Mouse (Mus musculus): ENCODE results near the gene Sema6b.
"Not testable (repeated sequence)": the region's sequence is repeated elsewhere in the genome, so short reads cannot be mapped to it uniquely, and the experiment has no call there.

The Sema6b gene

DNA sequence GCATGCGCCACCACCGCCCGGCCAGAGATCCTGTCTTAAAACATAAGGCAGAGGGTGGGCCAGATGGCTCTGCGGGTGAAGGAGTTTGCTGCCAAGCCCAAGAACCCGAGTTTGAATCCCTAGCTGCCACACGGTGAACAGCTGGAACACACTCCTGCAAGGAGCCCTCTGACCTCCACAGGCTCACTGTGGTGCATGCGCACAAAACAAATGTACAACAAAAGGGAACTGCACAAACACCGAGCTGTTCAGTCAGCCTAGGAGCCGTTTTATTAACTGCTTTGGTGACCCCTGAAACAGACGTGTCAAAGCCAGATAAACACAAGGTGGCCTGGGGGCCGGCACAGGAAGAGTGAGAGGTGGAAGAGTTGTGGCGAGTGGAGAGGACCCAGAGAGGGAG lies 20.7 kb downstream of the Sema6b start:
- no peak for DNase-seq (ENCODE audit: low read depth, low spot score)

DNA sequence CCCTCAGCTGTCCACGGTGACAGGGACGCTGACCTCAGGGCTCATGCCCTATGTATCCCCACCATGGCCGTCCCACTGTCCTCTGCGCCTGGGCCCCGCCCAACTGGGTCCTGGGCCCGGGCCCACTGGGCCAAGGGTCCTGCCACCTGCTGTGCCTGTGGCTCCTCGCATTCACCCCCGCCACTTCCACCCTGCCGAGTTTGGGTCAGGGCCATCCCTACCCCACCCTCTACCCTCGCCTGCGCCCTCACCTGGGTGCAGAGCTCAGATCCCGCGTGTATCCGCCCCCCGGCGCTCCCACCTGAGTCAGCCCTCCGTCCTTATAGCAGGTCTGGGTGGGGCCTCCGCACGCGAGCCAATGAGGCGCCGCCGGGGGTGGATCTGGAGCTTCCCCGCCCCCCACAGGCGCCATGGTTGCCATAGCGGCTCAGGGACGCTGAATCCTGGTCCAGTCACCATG lies 22.9 kb downstream of the Sema6b start, which contains the start of gene Plin5:
Gene Plin5 (minus strand): TSS at position 346 of the 460 bp plus-strand sequence.
- no peak for DNase-seq (ENCODE audit: low read depth, low spot score)

DNA sequence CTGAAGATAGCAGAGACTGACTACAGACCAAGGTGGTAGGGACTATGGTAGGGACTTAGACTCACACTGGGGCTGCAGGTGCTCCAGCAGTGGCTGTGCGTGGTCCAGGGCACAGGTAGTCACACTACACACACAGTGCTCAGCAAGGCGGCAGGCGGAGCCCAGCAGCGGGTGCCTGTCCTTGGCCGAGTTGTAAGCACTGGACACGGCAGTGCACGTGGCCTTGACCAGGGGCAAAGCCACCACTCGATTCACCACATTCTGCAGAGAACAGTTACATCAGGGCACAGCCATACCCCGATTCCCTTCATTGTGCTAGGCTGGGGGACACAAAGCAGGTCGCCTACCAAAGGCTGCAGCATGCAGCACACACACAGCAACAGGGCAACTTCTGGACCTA lies 23.9 kb downstream of the Sema6b start:
- DNase-seq (ENCODE audit: low read depth, low spot score): no peak

DNA sequence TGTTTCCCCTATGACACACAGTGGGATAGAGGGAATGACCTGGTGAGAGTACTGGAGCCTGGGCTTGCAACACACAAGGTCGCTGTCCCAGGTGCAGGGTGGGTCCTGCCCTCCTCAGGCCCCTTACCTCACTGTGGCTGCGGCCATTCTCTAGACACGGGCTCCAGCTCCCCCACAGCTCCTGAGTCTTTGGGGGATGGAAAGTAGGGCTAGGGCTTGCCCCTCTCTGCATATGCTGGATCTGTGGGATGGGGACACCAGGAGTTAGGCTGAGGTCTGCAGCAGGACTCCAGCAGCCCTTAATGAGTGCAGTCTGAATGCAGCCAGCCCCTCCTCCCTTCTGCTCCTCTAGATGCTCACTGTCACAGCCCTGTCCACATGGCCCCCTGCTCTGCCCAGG lies 27.4 kb downstream of the Sema6b start:
- no peak for DNase-seq (ENCODE audit: low read depth, low spot score)

DNA sequence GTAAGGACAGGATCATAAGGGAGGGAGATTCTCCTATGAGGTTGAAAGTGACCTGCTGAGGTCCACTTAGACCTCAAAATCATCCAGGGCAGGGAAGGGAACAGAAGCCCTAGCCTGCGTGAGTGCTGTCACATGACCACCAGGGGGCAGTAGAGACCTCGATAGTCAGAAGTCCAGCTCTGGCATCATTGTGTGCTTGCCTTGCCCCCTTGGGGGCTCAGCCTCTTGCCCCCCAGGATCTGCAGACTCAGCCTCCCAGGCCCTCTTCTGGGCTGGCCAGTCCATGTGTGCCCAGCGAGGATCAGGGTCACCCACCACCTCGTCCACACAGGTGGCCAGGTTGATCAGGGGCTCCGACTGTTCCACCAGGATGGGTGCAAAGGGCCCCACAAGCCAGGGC lies 28.3 kb downstream of the Sema6b start:
- peak; percentile 77 for DNase-seq (ENCODE audit: low read depth, low spot score)

DNA sequence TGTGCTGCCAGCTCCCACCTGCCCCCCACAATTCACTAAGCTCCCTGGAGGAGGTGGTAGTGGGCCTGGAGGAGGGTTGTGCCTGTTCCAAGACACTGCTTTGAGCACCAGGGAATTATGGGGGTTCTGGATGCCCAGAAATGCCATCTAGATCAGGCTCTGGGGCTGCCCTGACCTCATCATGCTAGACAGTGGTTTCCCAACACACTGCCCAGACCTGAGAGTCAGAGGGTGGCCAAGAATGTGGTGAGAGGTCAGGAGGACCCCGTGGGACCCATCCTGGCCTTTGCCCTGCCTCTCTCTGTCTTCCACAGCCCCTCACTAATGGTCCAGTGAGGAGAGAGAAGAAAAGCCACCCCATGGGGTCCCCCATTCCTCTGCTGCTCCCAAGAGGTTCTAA lies 29.1 kb downstream of the Sema6b start:
- DNase-seq (ENCODE audit: low read depth, low spot score): no peak

DNA sequence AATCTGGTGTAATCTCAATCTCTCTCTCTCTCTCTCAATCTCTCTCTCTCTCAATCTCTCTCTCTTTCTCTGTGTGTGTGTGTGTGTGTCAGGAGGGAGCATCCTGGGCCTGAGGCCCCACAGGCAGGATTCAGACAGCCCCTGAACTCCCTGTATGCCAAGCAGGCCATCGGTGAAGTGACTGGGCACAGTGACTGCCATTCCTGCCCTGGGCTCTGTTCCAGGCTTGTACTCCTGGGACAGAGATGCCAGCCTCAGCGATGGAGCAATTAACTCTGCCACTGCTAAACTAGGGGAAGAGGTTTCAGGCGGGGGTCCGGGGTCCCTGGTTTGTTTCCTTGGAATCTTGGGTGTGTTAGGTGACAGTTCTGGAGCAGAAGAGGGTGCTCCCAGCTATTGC lies 29.6 kb downstream of the Sema6b start:
- peak; percentile 77 for DNase-seq (ENCODE audit: low read depth, low spot score)

DNA sequence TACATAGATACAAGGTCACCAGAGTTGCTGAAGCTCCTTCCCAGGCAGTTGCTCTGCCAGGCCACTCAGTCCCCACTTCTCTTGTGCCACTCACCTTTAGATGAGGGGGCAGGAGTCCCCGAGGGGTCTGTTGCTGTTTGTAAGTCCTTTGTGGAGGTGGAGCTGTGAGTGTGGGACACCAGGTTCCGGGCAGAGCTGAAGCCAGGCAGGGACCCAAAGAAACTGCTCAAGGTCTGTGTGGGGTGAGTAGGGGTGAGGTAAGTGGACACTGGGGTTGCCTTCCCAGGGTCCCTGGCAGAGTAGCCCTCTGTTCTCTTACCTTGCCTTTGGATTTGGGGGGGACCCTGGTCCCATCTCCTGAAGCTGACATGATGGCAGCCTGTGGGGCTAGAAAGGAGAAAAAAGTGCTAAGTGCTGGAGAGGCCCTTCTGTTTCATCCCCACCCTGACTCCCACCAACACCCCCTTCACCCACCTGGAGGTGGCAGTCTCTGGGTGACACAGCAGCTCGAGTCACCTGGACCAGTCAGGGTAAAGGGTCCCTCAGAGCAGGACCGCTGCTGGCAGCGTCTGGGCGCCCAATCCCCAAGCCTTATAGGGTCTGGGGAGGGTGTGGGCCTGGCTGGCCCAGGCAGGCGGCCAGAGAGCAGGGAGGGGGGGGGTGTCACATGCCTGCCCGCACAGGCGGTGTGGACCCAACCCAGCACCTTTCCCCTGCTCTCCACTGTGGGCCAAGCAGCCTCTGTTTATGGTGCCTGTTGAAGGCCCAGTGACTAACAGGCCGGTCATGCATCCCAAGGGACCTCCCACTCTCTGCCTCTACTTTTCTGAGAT lies 30.7 kb downstream of the Sema6b start, which contains the start of gene Plin4:
Gene Plin4 (minus strand): TSS at position 585 of the 833 bp plus-strand sequence.
- DNase-seq (ENCODE audit: low read depth, low spot score): peak; percentile 95

DNA sequence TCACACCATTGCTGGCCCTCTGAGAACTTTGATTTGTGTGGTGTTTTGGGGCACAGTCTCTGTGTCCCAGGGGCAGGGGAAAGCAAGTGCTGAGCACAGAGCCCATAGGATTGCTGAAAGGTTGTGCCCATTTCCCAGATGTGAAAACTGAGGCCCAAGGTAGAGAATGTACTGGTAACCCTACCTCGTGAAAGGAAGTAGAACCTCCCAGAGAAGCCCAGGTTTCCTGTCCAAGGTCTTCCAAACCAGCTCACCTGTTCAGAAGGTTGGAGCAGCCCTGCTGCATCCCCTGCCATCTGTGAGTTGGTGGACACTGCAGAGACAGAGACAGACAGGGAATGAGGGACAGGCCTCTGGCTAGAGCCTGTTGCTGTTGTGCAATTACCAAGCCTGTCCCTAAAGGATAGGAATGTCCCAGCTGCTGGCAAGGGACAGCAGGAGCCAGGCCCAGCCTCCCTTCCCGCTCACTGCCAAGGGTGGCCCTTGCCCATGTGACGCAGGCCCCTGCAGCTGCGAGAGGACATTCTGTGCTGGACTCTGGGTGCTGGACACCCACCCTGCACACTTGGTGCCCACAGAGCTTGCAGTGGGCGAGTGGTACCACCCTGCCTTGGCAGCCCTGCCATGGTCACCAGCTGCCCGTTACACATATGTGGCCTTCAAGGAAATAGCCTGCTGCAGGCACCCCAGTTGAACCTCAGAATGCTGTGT lies 31.7 kb downstream of the Sema6b start:
- peak; percentile 97 for DNase-seq (ENCODE audit: low read depth, low spot score)

DNA sequence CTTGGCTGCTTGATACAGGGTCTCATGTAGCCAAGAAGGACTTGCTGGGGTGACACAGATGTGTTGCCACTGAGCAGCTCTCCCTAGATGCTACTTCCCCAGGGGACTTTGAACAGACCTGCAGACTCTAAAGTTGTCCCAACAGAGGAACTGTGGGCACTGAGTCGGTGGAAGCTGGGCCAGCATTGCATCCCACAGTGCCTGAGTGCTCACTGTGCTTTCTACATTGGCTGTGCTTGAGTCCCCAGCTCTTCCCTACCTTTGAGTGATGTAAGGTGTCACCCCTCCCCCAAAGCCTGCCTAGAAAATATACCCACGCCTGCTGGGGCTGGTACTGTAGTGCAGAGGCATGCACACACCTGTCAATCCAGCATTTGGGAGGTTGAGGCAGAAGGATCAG lies 32.4 kb downstream of the Sema6b start:
- no peak for DNase-seq (ENCODE audit: low read depth, low spot score)

DNA sequence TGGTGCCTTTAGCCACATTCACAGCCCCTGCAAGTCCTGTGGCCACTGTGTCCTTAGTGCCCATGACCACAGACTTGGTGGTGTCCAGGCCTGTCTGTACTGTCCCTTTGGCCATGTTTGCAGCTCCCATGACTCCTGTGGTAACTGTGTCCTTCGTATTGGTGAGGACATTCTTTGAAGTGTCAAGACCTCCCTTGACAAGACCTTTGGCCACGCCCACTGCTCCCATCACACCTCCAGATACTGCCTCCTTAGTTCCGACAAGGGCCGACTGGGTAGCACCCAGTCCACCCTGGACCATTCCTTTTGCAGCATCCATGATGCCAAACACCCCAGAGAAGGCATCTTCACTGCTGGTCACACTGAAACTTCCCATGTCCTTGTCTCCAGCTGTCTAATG lies 33.2 kb downstream of the Sema6b start:
- DNase-seq (ENCODE audit: low read depth, low spot score): no peak

DNA sequence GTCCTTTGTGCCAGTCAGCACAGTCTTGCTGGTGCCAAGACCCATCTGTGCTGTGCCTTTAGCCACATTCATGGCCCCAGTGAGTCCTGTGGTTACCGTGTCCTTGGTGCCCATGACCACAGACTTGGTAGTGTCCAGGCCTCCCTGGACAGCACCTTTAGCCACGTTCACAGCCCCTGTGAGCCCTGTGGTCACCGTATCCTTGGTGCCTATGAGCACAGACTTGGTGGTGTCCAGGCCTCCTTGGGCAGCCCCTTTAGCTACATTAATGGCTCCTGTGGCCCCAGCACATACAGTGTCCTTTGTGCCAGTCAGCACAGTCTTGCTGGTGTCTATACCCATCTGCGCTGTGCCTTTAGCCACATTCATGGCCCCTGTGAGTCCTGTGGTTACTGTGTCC lies 33.7 kb downstream of the Sema6b start:
- not testable (repeated sequence) for DNase-seq (ENCODE audit: low read depth, low spot score)

DNA sequence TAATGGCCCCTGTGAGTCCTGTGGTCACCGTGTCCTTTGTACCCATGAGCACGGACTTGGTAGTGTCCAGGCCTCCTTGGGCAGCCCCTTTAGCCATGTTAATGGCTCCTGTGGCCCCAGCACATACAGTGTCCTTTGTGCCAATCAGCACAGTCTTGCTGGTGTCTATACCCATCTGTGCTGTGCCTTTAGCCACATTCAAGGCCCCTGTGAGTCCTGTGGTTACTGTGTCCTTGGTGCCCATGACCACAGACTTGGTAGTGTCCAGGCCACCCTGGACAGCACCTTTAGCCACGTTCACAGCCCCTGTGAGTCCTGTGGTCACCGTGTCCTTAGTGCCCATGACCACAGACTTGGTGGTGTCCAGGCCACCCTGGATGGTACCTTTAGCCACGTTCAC lies 35.3 kb downstream of the Sema6b start:
- not testable (repeated sequence) for DNase-seq (ENCODE audit: low read depth, low spot score)

DNA sequence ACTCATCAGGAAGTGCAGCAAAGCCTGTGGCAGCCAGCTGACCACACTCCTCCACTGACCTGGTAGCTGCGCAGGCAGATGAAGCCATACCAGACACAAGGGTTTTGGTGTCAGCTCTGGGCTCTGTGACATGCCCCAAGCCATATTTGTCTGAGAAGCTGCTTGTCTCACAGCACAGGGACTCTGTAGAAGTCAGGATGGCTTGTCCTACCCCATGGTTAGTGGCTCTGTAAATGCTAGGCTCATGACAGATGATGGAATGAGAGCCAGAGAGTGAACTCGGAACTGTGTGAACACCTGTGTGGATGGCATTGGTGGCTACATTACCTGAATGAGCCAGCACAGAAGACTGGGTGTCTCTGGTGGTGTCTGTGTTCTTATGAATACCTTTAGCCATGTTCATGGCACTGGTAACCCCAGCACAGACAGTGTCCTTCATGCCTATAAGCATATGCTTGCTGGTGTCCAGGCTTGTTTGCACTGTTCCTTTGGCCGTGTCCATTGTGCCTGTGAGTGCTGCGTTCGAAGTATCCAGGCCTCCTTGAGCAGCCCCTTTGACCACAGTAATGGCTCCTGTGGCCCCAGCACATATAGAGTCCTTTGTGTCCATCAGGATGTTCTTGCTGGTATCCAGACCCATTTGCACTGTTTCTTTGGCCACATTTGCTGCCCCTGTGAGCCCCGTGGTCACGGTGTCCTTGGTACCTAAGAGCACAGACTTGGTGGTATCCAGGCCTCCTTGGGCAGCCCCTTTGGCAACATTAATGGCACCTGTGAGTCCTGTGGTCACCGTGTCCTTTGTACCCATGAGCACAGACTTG lies 36.5 kb downstream of the Sema6b start:
- no peak for DNase-seq (ENCODE audit: low read depth, low spot score)

DNA sequence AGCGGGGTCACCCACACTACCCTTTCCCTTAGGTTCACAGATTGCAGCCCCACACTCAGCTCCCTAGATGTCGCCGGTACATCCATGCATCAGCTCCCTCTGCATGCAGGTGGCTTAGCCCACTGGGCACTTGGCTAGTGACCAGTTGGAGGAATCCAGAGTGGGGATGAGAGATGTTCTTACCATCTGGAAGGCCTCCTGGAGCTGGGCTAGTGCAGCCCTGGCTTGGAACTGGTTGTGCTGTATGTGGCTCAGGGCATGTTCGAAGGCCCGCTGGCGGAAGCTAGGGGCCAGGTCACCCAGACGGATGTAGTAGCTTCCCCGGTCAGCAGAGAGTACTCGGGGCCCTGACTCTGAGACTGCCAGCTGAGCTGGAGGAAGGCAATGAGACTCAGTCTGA lies 37.2 kb downstream of the Sema6b start:
- DNase-seq (ENCODE audit: low read depth, low spot score): peak; percentile 87

DNA sequence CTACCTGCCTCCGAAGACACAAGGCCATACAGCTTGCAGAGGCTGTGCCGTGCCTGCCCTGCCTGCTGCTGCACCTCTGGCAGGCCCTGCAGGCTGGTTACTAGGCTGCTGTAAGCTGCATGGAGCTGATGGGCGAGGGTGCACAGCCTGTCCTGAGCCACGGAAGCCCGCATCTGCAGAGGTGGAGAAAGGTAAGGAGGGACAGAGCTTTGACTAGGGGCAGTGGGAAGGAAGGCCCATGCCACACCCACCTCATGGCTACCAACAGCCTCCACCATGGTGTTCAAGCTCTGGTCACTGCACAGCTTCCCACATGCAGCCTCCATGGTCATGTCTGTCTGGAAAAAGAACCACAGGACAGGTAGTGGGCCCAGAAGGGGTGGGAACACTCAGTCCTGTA lies 38.0 kb downstream of the Sema6b start:
- DNase-seq (ENCODE audit: low read depth, low spot score): no peak

DNA sequence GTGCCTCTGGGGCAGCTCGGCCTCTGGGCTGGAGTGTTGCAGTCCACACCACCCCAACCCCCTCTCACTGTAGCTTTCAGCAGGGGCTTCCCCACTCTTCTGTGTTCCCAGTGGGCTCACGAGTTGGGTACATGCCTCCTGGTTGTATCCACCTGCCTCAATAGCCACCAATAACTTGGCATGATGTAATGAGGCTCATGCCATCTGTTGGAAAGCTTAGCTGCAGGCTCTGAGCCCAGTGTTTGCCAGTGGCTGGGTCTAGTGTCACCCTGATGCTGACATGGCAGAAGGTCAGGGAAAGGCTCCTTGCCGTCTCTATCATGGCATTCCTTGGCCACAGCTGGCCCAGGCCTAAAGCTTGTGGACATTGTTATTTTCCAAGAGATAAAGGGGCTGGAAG lies 39.3 kb downstream of the Sema6b start:
- peak; percentile 88 for DNase-seq (ENCODE audit: low read depth, low spot score)

DNA sequence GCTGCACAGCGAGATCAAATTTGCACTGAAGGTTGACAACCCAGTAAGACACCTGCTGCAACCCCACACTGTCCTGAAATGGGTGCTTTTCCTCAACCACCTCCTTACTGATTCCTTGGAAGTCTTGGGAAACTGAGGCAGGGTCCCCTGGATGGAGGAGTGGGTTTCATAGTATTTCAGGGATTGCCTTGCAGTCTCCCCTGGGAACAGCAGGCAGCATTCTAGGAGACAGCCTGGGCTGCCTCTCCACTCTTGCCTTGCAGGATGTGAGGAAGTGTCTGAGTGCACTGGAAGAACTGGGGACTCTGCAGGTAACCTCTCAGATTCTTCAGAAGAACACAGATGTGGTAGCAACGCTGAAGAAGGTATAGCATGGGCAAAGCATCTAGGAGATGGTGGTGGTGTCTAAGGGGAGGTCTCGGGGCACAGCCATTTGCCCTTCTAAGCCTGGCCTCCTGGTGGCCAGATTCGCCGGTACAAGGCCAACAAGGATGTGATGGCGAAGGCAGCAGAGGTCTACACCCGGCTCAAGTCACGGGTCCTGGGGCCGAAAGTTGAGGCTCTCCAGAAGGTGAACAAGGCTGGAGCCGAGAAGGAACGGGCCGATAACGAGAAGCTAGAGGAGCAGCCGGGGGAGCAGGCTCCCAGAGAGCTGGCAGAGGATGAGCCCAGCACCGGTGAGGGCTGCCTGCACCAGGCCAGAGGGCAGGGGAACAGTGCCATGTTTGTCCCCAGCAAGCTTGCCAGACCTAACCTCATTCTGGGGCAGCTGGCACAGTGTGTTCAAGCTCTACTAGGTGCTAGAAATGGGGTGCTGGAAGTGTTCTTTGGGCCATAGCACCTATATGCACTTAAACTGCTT lies 41.2 kb downstream of the Sema6b start:
- peak; percentile 80 for DNase-seq (ENCODE audit: low read depth, low spot score)

DNA sequence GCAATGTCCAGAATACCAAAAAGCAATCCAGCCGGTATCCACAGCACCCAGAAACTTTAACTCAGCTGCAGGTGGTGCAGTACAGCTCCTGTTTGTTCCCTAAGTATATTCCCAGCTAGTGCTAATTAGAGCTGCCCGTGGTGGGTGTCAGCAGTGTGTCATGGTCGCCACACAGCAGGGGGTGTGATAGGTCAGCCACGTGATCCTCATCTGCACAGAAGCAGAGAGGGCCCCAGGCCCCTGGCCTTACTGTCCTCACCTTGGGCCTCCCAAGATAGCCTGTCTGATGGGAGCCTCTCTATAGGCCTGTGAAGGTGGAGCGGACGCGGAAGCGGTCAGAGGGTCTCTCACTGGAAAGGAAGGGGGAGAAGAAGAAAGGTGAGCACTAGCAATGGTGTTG lies 42.0 kb downstream of the Sema6b start:
- DNase-seq (ENCODE audit: low read depth, low spot score): no peak

DNA sequence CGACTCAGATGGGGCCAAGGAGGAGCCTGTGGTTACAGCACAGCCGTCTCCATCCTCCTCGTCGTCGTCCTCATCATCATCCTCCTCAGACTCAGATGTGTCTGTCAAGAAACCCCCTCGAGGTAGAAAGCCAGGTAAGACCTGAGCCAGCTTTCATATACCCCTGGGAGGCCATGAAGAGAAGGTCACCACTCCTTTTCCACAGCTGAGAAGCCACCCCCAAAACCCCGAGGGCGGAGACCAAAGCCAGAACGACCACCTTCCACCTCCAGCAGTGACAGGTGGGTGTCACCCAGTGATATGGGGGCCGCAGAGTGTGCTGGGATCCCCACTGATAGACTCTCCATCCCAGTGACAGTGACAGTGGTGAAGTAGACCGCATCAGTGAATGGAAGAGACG lies 43.3 kb downstream of the Sema6b start:
- no peak for DNase-seq (ENCODE audit: low read depth, low spot score)

DNA sequence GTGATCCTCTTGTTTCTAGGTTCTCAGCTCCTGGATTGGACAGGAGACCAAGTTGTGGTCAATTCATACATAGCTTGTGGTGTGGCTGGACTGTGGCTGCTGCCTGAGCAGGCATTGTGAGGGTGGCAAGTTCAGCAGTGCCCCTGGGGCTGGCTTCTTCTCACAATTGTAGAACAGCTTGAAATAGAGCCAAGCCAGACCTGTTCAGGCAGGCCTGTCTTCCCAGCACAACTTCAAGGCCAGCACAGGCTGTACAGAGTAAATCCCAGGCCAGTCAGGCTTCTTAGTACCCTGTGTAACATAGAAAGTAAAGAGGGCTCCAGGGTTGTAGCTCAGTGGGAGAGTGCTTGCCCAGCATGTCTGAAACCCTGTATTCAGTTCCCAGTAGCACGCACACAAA lies 47.3 kb downstream of the Sema6b start:
- DNase-seq (ENCODE audit: low read depth, low spot score): no peak
